Mouse (Mus musculus): ENCODE results near the gene Pex19. TPM values are rescaled to one million over a fixed set of nuclear protein-coding genes. Genes with fewer than 3 reads are reported as not detected.

The Pex19 gene
- polyA plus RNA-seq, 1 experiment from 2014 or later, result 132 TPM

- no peak overlapping the region for H3K9ac ChIP-seq (ENCODE audit: low read depth, low read length)
- H3K27ac ChIP-seq (ENCODE audit: low read depth, low read length), result no peak overlapping the region
- no peaks in the 10 kb centered on the region for H3K27me3 ChIP-seq (replicated peaks; ENCODE audit: control insufficient read depth, insufficient read depth, low read length)
- peaks cover 85% of the 10 kb centered on the region for H3K36me3 ChIP-seq (ENCODE audit: control insufficient read depth, insufficient read depth)
- H3K4me2 ChIP-seq (replicated peaks; ENCODE audit: low read depth), result no peak overlapping the region
- no peak for TF ChIP-seq CTCF (IDR thresholded peaks at IDR 0.05; ENCODE audit: low read depth)
- H3K9me3 ChIP-seq (ENCODE audit: control insufficient read depth), result no peaks in the 10 kb centered on the region
- ATAC-seq, result no peak
- H3K4me1 ChIP-seq (replicated peaks; ENCODE audit: control insufficient read depth, insufficient read depth, low read length), result no peaks in the 10 kb centered on the region
- no peak overlapping the region for H3K4me3 ChIP-seq (ENCODE audit: low read depth, low read length)
Observed at GRCm38 (mm10) chr1:172094295-172094694, 32.3 kb upstream of the Pex19 start.

- Histone ChIP-seq H3K4me1 (replicated peaks; ENCODE audit: control insufficient read depth, insufficient read depth, low read length) (no peaks in the 10 kb centered on the region), H3K27me3 (replicated peaks; ENCODE audit: control insufficient read depth, insufficient read depth, low read length) (no peaks in the 10 kb centered on the region), H3K9ac (ENCODE audit: low read depth, low read length) (no peak overlapping the region), H3K36me3 (ENCODE audit: control insufficient read depth, insufficient read depth) (peaks cover 76% of the 10 kb centered on the region), H3K4me2 (replicated peaks; ENCODE audit: low read depth) (no peak overlapping the region), H3K27ac (ENCODE audit: low read depth, low read length) (no peak overlapping the region), H3K9me3 (ENCODE audit: control insufficient read depth) (no peaks in the 10 kb centered on the region), H3K4me3 (ENCODE audit: low read depth, low read length) (no peak overlapping the region)
- no peak for ATAC-seq
- WGBS, result 76% methylated on average over 6 of the region's 6 CpGs
- TF ChIP-seq CTCF (IDR thresholded peaks at IDR 0.05; ENCODE audit: low read depth), result no peak
Observed at GRCm38 (mm10) chr1:172095202-172095601, 31.4 kb upstream of the Pex19 start.

GRCm38 (mm10) chr1:172099325-172100033, 27.1 kb upstream of the Pex19 start:
- H3K4me2 ChIP-seq (replicated peaks; ENCODE audit: low read depth), result no peak overlapping the region; the same call in 1 of the 2 replicates
- peaks cover 76% of the 10 kb centered on the region for H3K36me3 ChIP-seq (ENCODE audit: control insufficient read depth, insufficient read depth)
- no peaks in the 10 kb centered on the region for H3K27me3 ChIP-seq (replicated peaks; ENCODE audit: control insufficient read depth, insufficient read depth, low read length)
- no peaks in the 10 kb centered on the region for H3K9me3 ChIP-seq (ENCODE audit: control insufficient read depth)
- no peak overlapping the region for H3K4me3 ChIP-seq (ENCODE audit: low read depth, low read length)
- H3K9ac ChIP-seq (ENCODE audit: low read depth, low read length), result no peak overlapping the region
- WGBS, result 30% methylated on average over 6 of the region's 6 CpGs
- no peak for TF ChIP-seq CTCF (IDR thresholded peaks at IDR 0.05; ENCODE audit: low read depth)
- H3K27ac ChIP-seq (ENCODE audit: low read depth, low read length), result peak overlapping the region; percentile 54
- no peaks in the 10 kb centered on the region for H3K4me1 ChIP-seq (replicated peaks; ENCODE audit: control insufficient read depth, insufficient read depth, low read length)
- ATAC-seq, result peak; percentile 89

GRCm38 (mm10) chr1:172103619-172104018, 22.9 kb upstream of the Pex19 start:
- no peaks in the 10 kb centered on the region for H3K9me3 ChIP-seq (ENCODE audit: control insufficient read depth)
- H3K4me2 ChIP-seq (replicated peaks; ENCODE audit: low read depth), result no peak overlapping the region
- H3K4me3 ChIP-seq (ENCODE audit: low read depth, low read length), result no peak overlapping the region
- ATAC-seq, result no peak
- H3K27me3 ChIP-seq (replicated peaks; ENCODE audit: control insufficient read depth, insufficient read depth, low read length), result no peaks in the 10 kb centered on the region
- WGBS, result 80% methylated on average over 4 of the region's 4 CpGs
- no peaks in the 10 kb centered on the region for H3K4me1 ChIP-seq (replicated peaks; ENCODE audit: control insufficient read depth, insufficient read depth, low read length)
- H3K36me3 ChIP-seq (ENCODE audit: control insufficient read depth, insufficient read depth), result peaks cover 82% of the 10 kb centered on the region
- no peak overlapping the region for H3K27ac ChIP-seq (ENCODE audit: low read depth, low read length)
- H3K9ac ChIP-seq (ENCODE audit: low read depth, low read length), result no peak overlapping the region
- no peak for TF ChIP-seq CTCF (IDR thresholded peaks at IDR 0.05; ENCODE audit: low read depth)

GRCm38 (mm10) chr1:172105101-172105500, 21.5 kb upstream of the Pex19 start:
- no peaks in the 10 kb centered on the region for H3K4me1 ChIP-seq (replicated peaks; ENCODE audit: control insufficient read depth, insufficient read depth, low read length)
- ATAC-seq, result no peak
- peak; percentile 52 for TF ChIP-seq CTCF (IDR thresholded peaks at IDR 0.05; ENCODE audit: low read depth)
- H3K4me3 ChIP-seq (ENCODE audit: low read depth, low read length), result no peak overlapping the region
- H3K9ac ChIP-seq (ENCODE audit: low read depth, low read length), result no peak overlapping the region
- 64% methylated on average over 11 of the region's 11 CpGs for WGBS
- H3K27ac ChIP-seq (ENCODE audit: low read depth, low read length), result no peak overlapping the region
- no peaks in the 10 kb centered on the region for H3K9me3 ChIP-seq (ENCODE audit: control insufficient read depth)
- H3K27me3 ChIP-seq (replicated peaks; ENCODE audit: control insufficient read depth, insufficient read depth, low read length), result no peaks in the 10 kb centered on the region
- H3K36me3 ChIP-seq (ENCODE audit: control insufficient read depth, insufficient read depth), result peaks cover 94% of the 10 kb centered on the region
- no peak overlapping the region for H3K4me2 ChIP-seq (replicated peaks; ENCODE audit: low read depth)

- TF ChIP-seq CTCF (IDR thresholded peaks at IDR 0.05; ENCODE audit: low read depth), result no peak
- H3K27me3 ChIP-seq (replicated peaks; ENCODE audit: control insufficient read depth, insufficient read depth, low read length), result no peaks in the 10 kb centered on the region
- peaks cover 94% of the 10 kb centered on the region for H3K36me3 ChIP-seq (ENCODE audit: control insufficient read depth, insufficient read depth)
- no peak for ATAC-seq
- 84% methylated on average over 10 of the region's 10 CpGs for WGBS
- no peak overlapping the region for H3K27ac ChIP-seq (ENCODE audit: low read depth, low read length)
- no peak overlapping the region for H3K4me2 ChIP-seq (replicated peaks; ENCODE audit: low read depth)
- H3K9ac ChIP-seq (ENCODE audit: low read depth, low read length), result no peak overlapping the region
- H3K4me3 ChIP-seq (ENCODE audit: low read depth, low read length), result no peak overlapping the region
- no peaks in the 10 kb centered on the region for H3K4me1 ChIP-seq (replicated peaks; ENCODE audit: control insufficient read depth, insufficient read depth, low read length)
- H3K9me3 ChIP-seq (ENCODE audit: control insufficient read depth), result no peaks in the 10 kb centered on the region
Observed at GRCm38 (mm10) chr1:172107777-172108477, 18.6 kb upstream of the Pex19 start.

All from intestine, postnatal 0 days (tissue).